Mouse (Mus musculus): ENCODE data around the gene Dnah6. TPM values are rescaled to one million over a fixed set of nuclear protein-coding genes. Genes with fewer than 3 reads are reported as not detected.

Gene Dnah6
- total RNA-seq, 4 experiments from 2014 or later: 0.06 to 0.07 TPM; not detected in 2

Other genes starting within 250 kb of the Dnah6 start
- gene Suclg1, start 26.7 kb upstream of the Dnah6 start, total RNA-seq (2022): 100 to 1,000 TPM; 193 to 275 (median 235) TPM
- gene 4931417E11Rik, start 248.0 kb upstream of the Dnah6 start, total RNA-seq (2022): not detected